Mouse (Mus musculus): ENCODE measurements at regions not wholly inside any gene's neighbourhood (a gene's known extent, or its start where the extent isn't known, plus 50 kb on each side); places are given as distances from the start of the nearest gene placed in this dataset.
A peak's percentile ranks its signal among the peaks of the same experiment; 100 is the strongest.

- Histone ChIP-seq H3K9ac (ENCODE audit: low read depth, low read length) (no peak overlapping the region), H3K4me2 (replicated peaks; ENCODE audit: low read depth, low read length) (no peak overlapping the region), H3K4me1 (replicated peaks; ENCODE audit: control insufficient read depth, insufficient read depth, low read length) (no peaks in the 10 kb centered on the region), H3K4me3 (ENCODE audit: low read depth, low read length) (no peak overlapping the region), H3K36me3 (ENCODE audit: control insufficient read depth, insufficient read depth, low read length) (no peaks in the 10 kb centered on the region), H3K9me3 (ENCODE audit: control insufficient read depth, low read length) (no peaks in the 10 kb centered on the region), H3K27ac (ENCODE audit: low read depth, low read length) (no peak overlapping the region), H3K27me3 (ENCODE audit: control insufficient read depth, insufficient read depth, low read length) (no peaks in the 10 kb centered on the region)
- DNase-seq (ENCODE audit: low spot score): no peak
- ATAC-seq (ENCODE audit: low FRiP score): no peak
- 70% methylated on average over 1 of the region's 1 CpGs for WGBS
These were observed 106.7 kb upstream of the Gm4791 start for GRCm38 (mm10) chr9:46891829-46892228.

GRCm38 (mm10) chr9:46889933-46890662 lies 108.4 kb upstream of the Gm4791 start:
- WGBS: 77% methylated on average over 4 of the region's 4 CpGs
- no peak overlapping the region for H3K9ac ChIP-seq (ENCODE audit: low read depth, low read length)
- H3K9me3 ChIP-seq (ENCODE audit: control insufficient read depth, low read length): no peaks in the 10 kb centered on the region
- DNase-seq (ENCODE audit: low spot score) (no peak), ATAC-seq (ENCODE audit: low FRiP score) (no peak)
- H3K36me3 ChIP-seq (ENCODE audit: control insufficient read depth, insufficient read depth, low read length): no peaks in the 10 kb centered on the region
- no peaks in the 10 kb centered on the region for H3K27me3 ChIP-seq (ENCODE audit: control insufficient read depth, insufficient read depth, low read length)
- H3K4me1 ChIP-seq (replicated peaks; ENCODE audit: control insufficient read depth, insufficient read depth, low read length): no peaks in the 10 kb centered on the region
- H3K27ac ChIP-seq (ENCODE audit: low read depth, low read length): no peak overlapping the region
- H3K4me3 ChIP-seq (ENCODE audit: low read depth, low read length): no peak overlapping the region
- no peak overlapping the region for H3K4me2 ChIP-seq (replicated peaks; ENCODE audit: low read depth, low read length)

- DNase-seq (ENCODE audit: low spot score) (no peak), ATAC-seq (ENCODE audit: low FRiP score) (no peak)
- Histone ChIP-seq H3K4me2 (replicated peaks; ENCODE audit: low read depth, low read length) (no peak overlapping the region), H3K4me3 (ENCODE audit: low read depth, low read length) (no peak overlapping the region), H3K27me3 (ENCODE audit: control insufficient read depth, insufficient read depth, low read length) (no peaks in the 10 kb centered on the region), H3K4me1 (replicated peaks; ENCODE audit: control insufficient read depth, insufficient read depth, low read length) (no peaks in the 10 kb centered on the region), H3K9me3 (ENCODE audit: control insufficient read depth, low read length) (no peaks in the 10 kb centered on the region), H3K9ac (ENCODE audit: low read depth, low read length) (no peak overlapping the region), H3K36me3 (ENCODE audit: control insufficient read depth, insufficient read depth, low read length) (no peaks in the 10 kb centered on the region), H3K27ac (ENCODE audit: low read depth, low read length) (no peak overlapping the region)
- WGBS: 86% methylated on average over 8 of the region's 8 CpGs
These were observed 127.1 kb upstream of the Gm4791 start for GRCm38 (mm10) chr9:46871211-46871994.

GRCm38 (mm10) chr9:46863934-46864333 lies 134.6 kb upstream of the Gm4791 start:
- Histone ChIP-seq H3K9me3 (ENCODE audit: control insufficient read depth, low read length) (no peaks in the 10 kb centered on the region), H3K9ac (ENCODE audit: low read depth, low read length) (no peak overlapping the region), H3K4me2 (replicated peaks; ENCODE audit: low read depth, low read length) (no peak overlapping the region), H3K36me3 (ENCODE audit: control insufficient read depth, insufficient read depth, low read length) (no peaks in the 10 kb centered on the region), H3K27me3 (ENCODE audit: control insufficient read depth, insufficient read depth, low read length) (no peaks in the 10 kb centered on the region), H3K27ac (ENCODE audit: low read depth, low read length) (no peak overlapping the region), H3K4me3 (ENCODE audit: low read depth, low read length) (no peak overlapping the region), H3K4me1 (replicated peaks; ENCODE audit: control insufficient read depth, insufficient read depth, low read length) (no peaks in the 10 kb centered on the region)
- ATAC-seq (ENCODE audit: low FRiP score) (no peak), DNase-seq (ENCODE audit: low spot score) (peak; percentile 49)
- WGBS: 26% methylated on average over 4 of the region's 4 CpGs

GRCm38 (mm10) chr9:46851753-46852152 lies 146.8 kb upstream of the Gm4791 start:
- Histone ChIP-seq H3K4me2 (replicated peaks; ENCODE audit: low read depth, low read length) (no peak overlapping the region), H3K27ac (ENCODE audit: low read depth, low read length) (no peak overlapping the region), H3K4me1 (replicated peaks; ENCODE audit: control insufficient read depth, insufficient read depth, low read length) (no peaks in the 10 kb centered on the region), H3K4me3 (ENCODE audit: low read depth, low read length) (no peak overlapping the region), H3K9ac (ENCODE audit: low read depth, low read length) (no peak overlapping the region), H3K9me3 (ENCODE audit: control insufficient read depth, low read length) (no peaks in the 10 kb centered on the region), H3K36me3 (ENCODE audit: control insufficient read depth, insufficient read depth, low read length) (no peaks in the 10 kb centered on the region), H3K27me3 (ENCODE audit: control insufficient read depth, insufficient read depth, low read length) (no peaks in the 10 kb centered on the region)
- DNase-seq (ENCODE audit: low spot score) (no peak), ATAC-seq (ENCODE audit: low FRiP score) (no peak)
- WGBS: 96% methylated on average over 13 of the region's 13 CpGs

- ATAC-seq (ENCODE audit: low FRiP score) (no peak), DNase-seq (ENCODE audit: low spot score) (no peak)
- no peak overlapping the region for H3K4me2 ChIP-seq (replicated peaks; ENCODE audit: low read depth, low read length)
- WGBS: 81% methylated on average over 10 of the region's 10 CpGs
- H3K4me3 ChIP-seq (ENCODE audit: low read depth, low read length): no peak overlapping the region
- H3K27me3 ChIP-seq (ENCODE audit: control insufficient read depth, insufficient read depth, low read length): no peaks in the 10 kb centered on the region
- no peak overlapping the region for H3K27ac ChIP-seq (ENCODE audit: low read depth, low read length)
- no peaks in the 10 kb centered on the region for H3K4me1 ChIP-seq (replicated peaks; ENCODE audit: control insufficient read depth, insufficient read depth, low read length)
- no peaks in the 10 kb centered on the region for H3K9me3 ChIP-seq (ENCODE audit: control insufficient read depth, low read length)
- no peak overlapping the region for H3K9ac ChIP-seq (ENCODE audit: low read depth, low read length)
- no peaks in the 10 kb centered on the region for H3K36me3 ChIP-seq (ENCODE audit: control insufficient read depth, insufficient read depth, low read length)
These were observed 147.2 kb upstream of the Gm4791 start for GRCm38 (mm10) chr9:46851336-46851735.

GRCm38 (mm10) chr9:46845276-46845675 lies 153.3 kb upstream of the Gm4791 start:
- H3K9ac ChIP-seq (ENCODE audit: low read depth, low read length): no peak overlapping the region
- no peaks in the 10 kb centered on the region for H3K27me3 ChIP-seq (ENCODE audit: control insufficient read depth, insufficient read depth, low read length)
- H3K36me3 ChIP-seq (ENCODE audit: control insufficient read depth, insufficient read depth, low read length): no peaks in the 10 kb centered on the region
- H3K4me1 ChIP-seq (replicated peaks; ENCODE audit: control insufficient read depth, insufficient read depth, low read length): no peaks in the 10 kb centered on the region
- WGBS: 91% methylated on average over 3 of the region's 3 CpGs
- H3K9me3 ChIP-seq (ENCODE audit: control insufficient read depth, low read length): no peaks in the 10 kb centered on the region
- ATAC-seq (ENCODE audit: low FRiP score) (no peak), DNase-seq (ENCODE audit: low spot score) (no peak)
- H3K27ac ChIP-seq (ENCODE audit: low read depth, low read length): no peak overlapping the region
- H3K4me3 ChIP-seq (ENCODE audit: low read depth, low read length): no peak overlapping the region
- H3K4me2 ChIP-seq (replicated peaks; ENCODE audit: low read depth, low read length): no peak overlapping the region

- Histone ChIP-seq H3K27ac (ENCODE audit: low read depth, low read length) (no peak overlapping the region), H3K9ac (ENCODE audit: low read depth, low read length) (no peak overlapping the region), H3K4me2 (replicated peaks; ENCODE audit: low read depth, low read length) (no peak overlapping the region), H3K27me3 (ENCODE audit: control insufficient read depth, insufficient read depth, low read length) (no peaks in the 10 kb centered on the region), H3K4me1 (replicated peaks; ENCODE audit: control insufficient read depth, insufficient read depth, low read length) (no peaks in the 10 kb centered on the region), H3K9me3 (ENCODE audit: control insufficient read depth, low read length) (no peaks in the 10 kb centered on the region), H3K4me3 (ENCODE audit: low read depth, low read length) (no peak overlapping the region), H3K36me3 (ENCODE audit: control insufficient read depth, insufficient read depth, low read length) (no peaks in the 10 kb centered on the region)
- ATAC-seq (ENCODE audit: low FRiP score): no peak
- WGBS: 81% methylated on average over 7 of the region's 7 CpGs
- peak; percentile 19 for DNase-seq (ENCODE audit: low spot score)
These were observed 154.8 kb upstream of the Gm4791 start for GRCm38 (mm10) chr9:46843781-46844180.

- 74% methylated on average over 6 of the region's 6 CpGs for WGBS
- no peak for DNase-seq (ENCODE audit: low spot score)
- Histone ChIP-seq H3K4me2 (replicated peaks; ENCODE audit: low read depth, low read length) (no peak overlapping the region), H3K9me3 (ENCODE audit: control insufficient read depth, low read length) (no peaks in the 10 kb centered on the region), H3K4me3 (ENCODE audit: low read depth, low read length) (no peak overlapping the region), H3K9ac (ENCODE audit: low read depth, low read length) (no peak overlapping the region), H3K36me3 (ENCODE audit: control insufficient read depth, insufficient read depth, low read length) (no peaks in the 10 kb centered on the region), H3K4me1 (replicated peaks; ENCODE audit: control insufficient read depth, insufficient read depth, low read length) (no peaks in the 10 kb centered on the region), H3K27ac (ENCODE audit: low read depth, low read length) (no peak overlapping the region), H3K27me3 (ENCODE audit: control insufficient read depth, insufficient read depth, low read length) (no peaks in the 10 kb centered on the region)
- no peak for ATAC-seq (ENCODE audit: low FRiP score)
These were observed 157.0 kb upstream of the Gm4791 start for GRCm38 (mm10) chr9:46841571-46841970.
